Mouse (Mus musculus) kidney, adult 2 months (tissue): ENCODE measurements around the gene Rdh16f2.

ENCODE experiments used
- CTCF ChIP-seq: fragments of 200-500 bp; conservative IDR thresholded peaks from 2 replicates; pipeline ENCODE4 v1.5.1; 2011; ENCODE audit warnings: low read depth, mild to moderate bottlenecking, control low read depth, low read length, moderate library complexity, mixed read lengths; ENCODE audit not compliant: insufficient read depth, insufficient read length
- POLR2A ChIP-seq: fragments of 200-500 bp; IDR thresholded peaks from one replicate; pipeline ENCODE4 v1.6.1; 2011; ENCODE audit warnings: low read depth, low read length, control low read depth

DNA sequence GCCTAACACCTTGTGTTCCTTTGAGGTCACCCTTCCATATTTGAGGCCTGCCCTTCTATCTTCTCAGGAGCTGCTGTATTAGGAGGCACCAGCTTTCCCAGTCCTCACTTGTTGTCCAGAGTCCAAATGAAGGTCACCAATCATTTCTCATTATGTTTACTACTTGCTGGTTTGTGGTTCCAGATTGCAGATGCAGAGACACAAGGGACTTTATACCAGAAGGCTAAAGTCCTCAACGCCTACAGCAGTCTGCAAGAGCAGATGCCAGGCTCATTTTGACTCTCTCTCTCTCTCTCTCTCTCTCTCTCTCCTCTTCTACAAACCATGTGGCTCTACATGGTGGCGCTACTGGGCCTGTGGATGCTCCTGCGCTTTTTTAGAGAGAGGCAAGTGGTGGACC lies at the start of gene Rdh16f2:
- TF ChIP-seq CTCF (no peak), POLR2A (no peak)
